Mouse (Mus musculus): Measurements from ENCODE around the gene Sfta2. TPM values are rescaled to one million over a fixed set of nuclear protein-coding genes. Genes with fewer than 3 reads are reported as not detected.

The Sfta2 gene
- total RNA-seq, 2 experiments from 2014 or later = not detected

GRCm38 (mm10) chr17:35571477-35571876 lies 29.9 kb upstream of the Sfta2 start:
- H3K27ac ChIP-seq = no peak overlapping the region
- no peak for DNase-seq (ENCODE audit: low spot score in 2 of 2)
- no peak; the same call in 1 of the 2 replicates for TF ChIP-seq CTCF (conservative IDR thresholded peaks at IDR 0.05)
- H3K4me3 ChIP-seq = no peak overlapping the region

GRCm38 (mm10) chr17:35578211-35578610 lies 23.1 kb upstream of the Sfta2 start:
- TF ChIP-seq CTCF (conservative IDR thresholded peaks at IDR 0.05) = peak; percentile 99
- Histone ChIP-seq H3K27ac (no peak overlapping the region), H3K4me3 (no peak overlapping the region)
- peak; percentile 44 to 85 for DNase-seq (ENCODE audit: low spot score in 2 of 2)

DNA sequence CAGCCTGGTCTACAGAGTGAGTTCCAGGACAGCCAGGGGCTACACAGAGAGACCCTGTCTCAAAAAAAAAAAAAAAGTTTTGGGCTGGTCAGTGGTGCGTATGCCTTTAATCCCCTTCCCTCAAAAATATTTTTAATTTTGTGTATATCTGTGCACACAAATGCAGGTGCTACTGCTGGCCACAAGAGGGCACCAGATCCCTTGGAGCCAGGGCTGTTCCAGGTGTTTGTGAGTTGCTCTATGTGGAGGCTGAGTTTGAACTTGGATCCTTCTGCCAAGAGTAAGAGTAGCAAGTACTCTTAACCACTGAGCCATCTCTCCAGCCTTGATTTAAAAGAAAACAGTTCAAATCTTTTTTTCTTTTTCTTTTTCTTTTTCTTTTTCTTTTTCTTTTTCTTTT lies 18.4 kb upstream of the Sfta2 start:
- no peak overlapping the region for H3K4me3 ChIP-seq
- TF ChIP-seq CTCF (conservative IDR thresholded peaks at IDR 0.05) = peak; percentile 75
- H3K27ac ChIP-seq = no peak overlapping the region
- DNase-seq (ENCODE audit: low spot score in 2 of 2) = no peak

- TF ChIP-seq CTCF (conservative IDR thresholded peaks at IDR 0.05) = peak; percentile 98
- peak; percentile 75 to 87 for DNase-seq (ENCODE audit: low spot score in 2 of 2)
- H3K4me3 ChIP-seq = no peak overlapping the region
Measured at GRCm38 (mm10) chr17:35584330-35584937, 16.9 kb upstream of the Sfta2 start.

GRCm38 (mm10) chr17:35587291-35587690 lies 14.1 kb upstream of the Sfta2 start:
- H3K4me3 ChIP-seq = no peak overlapping the region
- TF ChIP-seq CTCF (conservative IDR thresholded peaks at IDR 0.05) = 0 out of 2 replicates have a peak, but pooled peaks have one; percentile 17
- no peak overlapping the region for H3K27ac ChIP-seq
- no peak for DNase-seq (ENCODE audit: low spot score in 2 of 2)

More at GRCm38 (mm10) chr17:35584330-35584937, 16.9 kb upstream of the Sfta2 start:
- no peak overlapping the region for H3K27ac ChIP-seq

- DNase-seq (ENCODE audit: low spot score in 2 of 2) = no peak
- H3K27ac ChIP-seq = no peak overlapping the region
- TF ChIP-seq CTCF (conservative IDR thresholded peaks at IDR 0.05) = no peak
- H3K4me3 ChIP-seq = no peak overlapping the region
Measured at GRCm38 (mm10) chr17:35588387-35588786, 13.0 kb upstream of the Sfta2 start.

GRCm38 (mm10) chr17:35590410-35591218 lies 10.7 kb upstream of the Sfta2 start:
- peak; percentile 75 to 86 for DNase-seq (ENCODE audit: low spot score in 2 of 2)
- Histone ChIP-seq H3K27ac (peak overlapping the region; percentile 67), H3K4me3 (peak overlapping the region; percentile 37)
- peak; percentile 96 for TF ChIP-seq CTCF (conservative IDR thresholded peaks at IDR 0.05)

DNA sequence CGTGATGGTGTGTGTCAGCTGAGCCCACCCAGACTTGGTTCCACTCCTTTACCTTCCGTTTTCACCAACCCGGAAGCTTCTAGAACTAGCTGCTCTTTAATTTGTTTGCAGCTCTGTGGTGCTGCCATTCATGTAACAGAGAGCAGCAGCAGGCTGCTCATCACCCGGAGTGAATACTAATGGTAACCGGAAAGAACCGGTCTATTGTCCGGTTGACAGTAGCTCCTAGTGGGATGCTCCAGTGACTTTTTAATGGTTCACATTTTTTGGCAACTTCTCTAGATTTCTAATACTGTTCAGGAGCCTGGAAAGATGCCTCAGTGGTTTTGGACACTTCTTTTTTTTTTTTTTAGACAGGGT lies 10.2 kb upstream of the Sfta2 start:
- TF ChIP-seq CTCF (conservative IDR thresholded peaks at IDR 0.05) = no peak
- peak overlapping the region; percentile 67 for H3K27ac ChIP-seq
- DNase-seq (ENCODE audit: low spot score in 2 of 2) = no peak
- peak overlapping the region; percentile 37 for H3K4me3 ChIP-seq

GRCm38 (mm10) chr17:35591731-35592130 lies 9.6 kb upstream of the Sfta2 start:
- Histone ChIP-seq H3K4me3 (no peak overlapping the region), H3K27ac (no peak overlapping the region)
- no peak for TF ChIP-seq CTCF (conservative IDR thresholded peaks at IDR 0.05)
- no peak for DNase-seq (ENCODE audit: low spot score in 2 of 2)

DNA sequence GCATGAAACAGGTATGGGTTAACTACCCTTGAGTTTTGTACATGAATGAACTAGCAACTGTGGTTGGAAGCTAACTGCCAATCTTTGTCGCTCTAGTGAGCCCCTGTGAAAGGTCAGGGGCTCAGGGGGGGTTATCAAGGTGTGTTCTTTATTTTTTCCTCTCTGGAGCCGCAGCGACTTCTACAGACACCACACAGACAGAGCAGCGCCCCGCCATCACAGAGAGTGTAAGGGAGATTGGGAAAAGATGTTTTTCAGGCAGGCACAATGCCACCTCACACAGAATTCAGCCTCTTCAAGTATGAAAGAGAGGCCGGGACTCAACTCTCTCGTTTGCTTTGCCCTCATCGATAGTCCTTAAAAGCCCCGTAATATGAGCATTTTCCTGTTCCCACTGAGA lies 9.2 kb upstream of the Sfta2 start:
- Histone ChIP-seq H3K4me3 (no peak overlapping the region), H3K27ac (no peak overlapping the region)
- DNase-seq (ENCODE audit: low spot score in 2 of 2) = no peak
- TF ChIP-seq CTCF (conservative IDR thresholded peaks at IDR 0.05) = no peak

- no peak for DNase-seq (ENCODE audit: low spot score in 2 of 2)
- Histone ChIP-seq H3K27ac (no peak overlapping the region), H3K4me3 (no peak overlapping the region)
- TF ChIP-seq CTCF (conservative IDR thresholded peaks at IDR 0.05) = no peak
Measured at GRCm38 (mm10) chr17:35593786-35594185, 7.6 kb upstream of the Sfta2 start.

GRCm38 (mm10) chr17:35594456-35594855 lies 6.9 kb upstream of the Sfta2 start:
- H3K27ac ChIP-seq = no peak overlapping the region
- no peak for TF ChIP-seq CTCF (conservative IDR thresholded peaks at IDR 0.05)
- H3K4me3 ChIP-seq = no peak overlapping the region
- DNase-seq (ENCODE audit: low spot score in 2 of 2) = no peak

- DNase-seq (ENCODE audit: low spot score in 2 of 2) = no peak
- TF ChIP-seq CTCF (conservative IDR thresholded peaks at IDR 0.05) = no peak
- no peak overlapping the region for H3K27ac ChIP-seq
- no peak overlapping the region for H3K4me3 ChIP-seq
Measured at GRCm38 (mm10) chr17:35597399-35597798, 4.0 kb upstream of the Sfta2 start.

Measured in layer of hippocampus, adult 2 months (tissue).